Mouse (Mus musculus): Measurements from ENCODE around the gene Lsp1.

The Lsp1 gene

DNA sequence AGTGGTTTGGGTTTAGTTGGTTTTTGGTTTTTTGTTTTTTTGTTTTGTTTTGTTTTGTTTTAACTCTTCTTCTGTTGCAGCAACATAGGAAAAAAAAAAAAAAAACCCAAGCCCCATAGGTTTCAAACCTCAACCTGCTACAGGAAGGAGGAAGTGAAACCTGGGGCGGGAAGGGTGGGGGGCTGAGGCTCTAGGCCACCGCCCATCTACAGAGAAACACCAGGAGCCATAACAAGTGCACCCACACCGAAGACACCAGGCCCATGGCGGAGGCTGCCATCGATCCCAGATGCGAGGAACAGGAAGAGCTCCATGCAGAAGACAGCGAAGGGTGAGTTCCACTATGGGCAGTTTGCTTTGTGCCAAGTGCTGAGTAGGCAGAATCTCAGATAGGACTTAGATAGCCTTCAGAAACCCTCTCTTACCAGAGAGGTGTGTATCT lies at the start of gene Lsp1:
Gene Lsp1, plus strand, starts transcription at position 174 of the 442 bp plus-strand sequence.
- Histone ChIP-seq H3K4me1 (replicated peaks; ENCODE audit: low read depth, low read length) (no peaks in the 10 kb centered on the region), H3K27me3 (ENCODE audit: insufficient read depth, low read length) (peaks cover 46% of the 10 kb centered on the region), H3K9me3 (ENCODE audit: low read length) (no peaks in the 10 kb centered on the region), H3K4me3 (replicated peaks; ENCODE audit: low read length) (no peak within 1 kb of the TSS), H3K36me3 (ENCODE audit: insufficient read depth, low read length) (no peaks in the 10 kb centered on the region)
- TF ChIP-seq NANOG (IDR thresholded peaks at IDR 0.05; ENCODE audit: borderline replicate concordance, low read length): no peak
- TF ChIP-seq POU5F1 (IDR thresholded peaks at IDR 0.05; ENCODE audit: borderline replicate concordance, low read length): no peak
- no peak for TF ChIP-seq CTCF (conservative IDR thresholded peaks at IDR 0.05; ENCODE audit: low read length)

DNA sequence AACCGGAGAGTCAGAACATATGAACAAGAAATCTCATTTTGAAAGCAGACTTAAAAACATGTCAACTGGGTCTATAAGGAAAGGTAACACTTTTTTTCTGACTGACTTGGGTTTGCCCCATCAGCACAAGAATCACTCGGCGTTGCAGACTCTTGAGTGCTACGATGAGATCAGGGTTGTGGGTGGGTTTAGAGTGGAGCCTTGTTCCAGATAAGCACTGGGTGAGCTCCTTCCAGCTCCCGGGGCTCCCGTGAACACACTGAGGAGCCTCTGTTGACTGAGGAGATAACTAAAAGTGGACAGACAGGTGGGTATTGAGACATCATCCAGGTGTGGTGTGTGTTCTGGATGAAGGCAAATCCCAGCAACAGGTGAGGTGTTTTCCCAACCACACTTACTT lies 47.3 kb upstream of the Lsp1 start:
- Histone ChIP-seq H3K9me3 (ENCODE audit: low read length) (0 out of 2 replicates have a peak, but pooled peaks cover 5% of the 10 kb centered on the region), H3K4me3 (replicated peaks; ENCODE audit: low read length) (no peak overlapping the region), H3K4me1 (replicated peaks; ENCODE audit: low read depth, low read length) (no peaks in the 10 kb centered on the region), H3K27me3 (ENCODE audit: insufficient read depth, low read length) (peaks cover 24% of the 10 kb centered on the region; the same call in 1 of the 2 replicates), H3K36me3 (ENCODE audit: insufficient read depth, low read length) (no peaks in the 10 kb centered on the region)
- no peak for TF ChIP-seq NANOG (IDR thresholded peaks at IDR 0.05; ENCODE audit: borderline replicate concordance, low read length)

DNA sequence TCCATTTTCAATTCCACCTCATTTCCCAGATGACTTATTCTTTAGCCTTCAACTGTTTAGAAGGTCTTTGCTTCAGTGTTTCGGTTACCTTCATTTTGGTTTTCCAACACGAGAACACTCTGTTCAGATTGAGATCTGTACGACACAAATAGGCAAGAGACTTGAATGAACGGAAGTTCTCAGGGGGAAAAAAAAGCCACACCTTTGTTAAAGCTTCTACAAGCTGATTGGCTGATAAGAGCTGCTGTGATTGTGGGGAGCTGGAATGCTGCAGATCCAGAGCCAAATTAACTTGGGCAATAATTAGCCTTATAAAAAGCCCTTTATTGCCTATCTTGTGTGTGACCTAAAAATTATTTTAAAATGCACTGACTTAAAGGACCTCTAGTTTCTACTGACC lies 45.3 kb upstream of the Lsp1 start:
- Histone ChIP-seq H3K4me3 (replicated peaks; ENCODE audit: low read length) (no peak overlapping the region), H3K4me1 (replicated peaks; ENCODE audit: low read depth, low read length) (no peaks in the 10 kb centered on the region), H3K27me3 (ENCODE audit: insufficient read depth, low read length) (peaks cover 21% of the 10 kb centered on the region), H3K9me3 (ENCODE audit: low read length) (0 out of 2 replicates have a peak, but pooled peaks cover 5% of the 10 kb centered on the region), H3K36me3 (ENCODE audit: insufficient read depth, low read length) (no peaks in the 10 kb centered on the region)
- TF ChIP-seq CTCF (conservative IDR thresholded peaks at IDR 0.05; ENCODE audit: low read length) (no peak), POU5F1 (IDR thresholded peaks at IDR 0.05; ENCODE audit: borderline replicate concordance, low read length) (no peak), NANOG (IDR thresholded peaks at IDR 0.05; ENCODE audit: borderline replicate concordance, low read length) (no peak)

DNA sequence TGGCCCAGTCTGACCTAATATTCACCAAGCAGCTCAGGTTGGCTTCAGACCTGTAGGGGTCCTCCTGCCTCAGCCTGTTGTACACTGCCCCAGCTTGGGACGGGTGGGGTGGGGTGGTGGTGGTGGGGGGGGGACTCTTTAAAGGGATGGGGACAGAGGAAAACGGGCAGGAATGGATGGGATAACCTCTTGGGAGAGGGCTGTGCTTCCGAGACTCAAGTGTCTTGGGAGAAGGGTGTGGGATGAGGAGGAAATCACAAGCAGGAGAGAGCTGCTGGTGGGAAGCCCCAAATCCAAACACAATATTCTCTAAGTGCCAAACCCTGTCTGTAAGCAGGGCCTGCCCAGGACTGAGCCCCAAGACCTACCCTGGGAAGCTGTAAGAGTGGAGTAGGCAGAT lies 44.4 kb upstream of the Lsp1 start:
- TF ChIP-seq NANOG (IDR thresholded peaks at IDR 0.05; ENCODE audit: borderline replicate concordance, low read length) (no peak), CTCF (conservative IDR thresholded peaks at IDR 0.05; ENCODE audit: low read length) (no peak), POU5F1 (IDR thresholded peaks at IDR 0.05; ENCODE audit: borderline replicate concordance, low read length) (no peak)
- H3K4me3 ChIP-seq (replicated peaks; ENCODE audit: low read length): no peak overlapping the region
- H3K27me3 ChIP-seq (ENCODE audit: insufficient read depth, low read length): peaks cover 23% of the 10 kb centered on the region
- no peaks in the 10 kb centered on the region for H3K4me1 ChIP-seq (replicated peaks; ENCODE audit: low read depth, low read length)
- H3K9me3 ChIP-seq (ENCODE audit: low read length): 0 out of 2 replicates have a peak, but pooled peaks cover 5% of the 10 kb centered on the region
- no peaks in the 10 kb centered on the region for H3K36me3 ChIP-seq (ENCODE audit: insufficient read depth, low read length)

DNA sequence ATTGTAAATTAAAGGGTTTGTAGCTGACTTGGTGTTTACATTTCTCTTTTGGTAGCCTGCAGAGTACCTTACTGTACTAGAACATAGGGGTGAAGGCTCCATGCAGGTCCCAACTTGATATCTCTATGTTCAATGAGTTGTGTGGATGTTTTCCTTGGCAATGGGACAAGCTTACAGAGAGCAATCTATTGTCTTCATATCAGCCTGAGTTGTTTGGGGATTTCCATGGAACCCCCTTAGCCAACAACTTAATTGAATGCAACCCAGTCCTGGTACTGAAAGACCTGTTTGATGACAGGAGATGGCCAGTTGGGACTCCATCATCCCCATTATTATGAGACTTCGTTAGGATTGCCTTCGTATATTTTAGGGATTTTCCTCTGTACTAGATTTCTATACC lies 42.6 kb upstream of the Lsp1 start:
- Histone ChIP-seq H3K9me3 (ENCODE audit: low read length) (0 out of 2 replicates have a peak, but pooled peaks cover 3% of the 10 kb centered on the region), H3K4me3 (replicated peaks; ENCODE audit: low read length) (no peak overlapping the region), H3K36me3 (ENCODE audit: insufficient read depth, low read length) (no peaks in the 10 kb centered on the region), H3K4me1 (replicated peaks; ENCODE audit: low read depth, low read length) (no peaks in the 10 kb centered on the region), H3K27me3 (ENCODE audit: insufficient read depth, low read length) (peaks cover 17% of the 10 kb centered on the region)
- TF ChIP-seq NANOG (IDR thresholded peaks at IDR 0.05; ENCODE audit: borderline replicate concordance, low read length) (no peak), CTCF (conservative IDR thresholded peaks at IDR 0.05; ENCODE audit: low read length) (no peak), POU5F1 (IDR thresholded peaks at IDR 0.05; ENCODE audit: borderline replicate concordance, low read length) (no peak)

DNA sequence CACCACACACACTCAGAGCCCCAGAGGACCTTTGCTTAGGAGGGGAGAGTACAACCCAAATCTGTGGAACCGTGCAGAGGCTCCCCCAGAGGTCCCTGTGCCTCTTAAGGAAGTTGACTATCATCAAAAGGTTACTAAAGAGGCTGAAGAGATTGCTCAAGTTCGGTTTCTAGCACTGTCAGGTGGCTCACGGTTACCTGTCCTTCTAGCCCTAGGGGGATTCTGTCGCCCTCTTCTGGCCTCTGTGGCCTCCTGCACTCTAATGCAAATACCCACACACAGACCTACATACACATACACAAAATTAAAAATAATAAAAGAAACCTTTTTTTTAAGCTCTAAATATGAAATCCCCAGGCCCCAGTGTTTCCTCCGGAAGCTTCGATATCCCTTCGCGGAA lies 41.9 kb upstream of the Lsp1 start:
- no peaks in the 10 kb centered on the region for H3K4me1 ChIP-seq (replicated peaks; ENCODE audit: low read depth, low read length)
- no peak overlapping the region for H3K4me3 ChIP-seq (replicated peaks; ENCODE audit: low read length)
- no peaks in the 10 kb centered on the region for H3K9me3 ChIP-seq (ENCODE audit: low read length)
- no peaks in the 10 kb centered on the region for H3K36me3 ChIP-seq (ENCODE audit: insufficient read depth, low read length)
- TF ChIP-seq NANOG (IDR thresholded peaks at IDR 0.05; ENCODE audit: borderline replicate concordance, low read length): no peak
- no peak for TF ChIP-seq POU5F1 (IDR thresholded peaks at IDR 0.05; ENCODE audit: borderline replicate concordance, low read length)
- TF ChIP-seq CTCF (conservative IDR thresholded peaks at IDR 0.05; ENCODE audit: low read length): peak; percentile 54
- peaks cover 17% of the 10 kb centered on the region for H3K27me3 ChIP-seq (ENCODE audit: insufficient read depth, low read length)

DNA sequence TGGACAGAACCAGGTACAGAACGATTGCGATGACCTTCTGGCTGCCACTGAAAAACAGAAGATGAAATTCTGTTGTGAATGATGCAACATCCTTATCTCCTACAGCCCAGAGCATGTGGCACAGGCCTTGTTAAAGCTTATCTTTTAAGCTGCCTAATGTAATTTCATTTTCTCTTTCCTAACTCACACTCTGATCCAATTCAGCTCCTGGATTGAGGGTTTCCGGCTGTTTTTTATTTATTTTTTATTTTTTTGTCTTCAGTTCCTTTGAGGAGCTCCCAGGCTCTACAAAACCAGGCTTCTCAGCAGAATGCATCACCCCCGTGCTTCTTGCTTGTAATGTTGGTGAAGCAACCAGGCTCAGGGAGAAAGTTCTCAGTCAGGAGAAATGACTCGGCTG lies 40.7 kb upstream of the Lsp1 start:
- Histone ChIP-seq H3K9me3 (ENCODE audit: low read length) (no peaks in the 10 kb centered on the region), H3K27me3 (ENCODE audit: insufficient read depth, low read length) (peaks cover 11% of the 10 kb centered on the region), H3K4me3 (replicated peaks; ENCODE audit: low read length) (no peak overlapping the region), H3K36me3 (ENCODE audit: insufficient read depth, low read length) (no peaks in the 10 kb centered on the region), H3K4me1 (replicated peaks; ENCODE audit: low read depth, low read length) (no peaks in the 10 kb centered on the region)
- TF ChIP-seq NANOG (IDR thresholded peaks at IDR 0.05; ENCODE audit: borderline replicate concordance, low read length) (no peak), POU5F1 (IDR thresholded peaks at IDR 0.05; ENCODE audit: borderline replicate concordance, low read length) (no peak), CTCF (conservative IDR thresholded peaks at IDR 0.05; ENCODE audit: low read length) (no peak)

DNA sequence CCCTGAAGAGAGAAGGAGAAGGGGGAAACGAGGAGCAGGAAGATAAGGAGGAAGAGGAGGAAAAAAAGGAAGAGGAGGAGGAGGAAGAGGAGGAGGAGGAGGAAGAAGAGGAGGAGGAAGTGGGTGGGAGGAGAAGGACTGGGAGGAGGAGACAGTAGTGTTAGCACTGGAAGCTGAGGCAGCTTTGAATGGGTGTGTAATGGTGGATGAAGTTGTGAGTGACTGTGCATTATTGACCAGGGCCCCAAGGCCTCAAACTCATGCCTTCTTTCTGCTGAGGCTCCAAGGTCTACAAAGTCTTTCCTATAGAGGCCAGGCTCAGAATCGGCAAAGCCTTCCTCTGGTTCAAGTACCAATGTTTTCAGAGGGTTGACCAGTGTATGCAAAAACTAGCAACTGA lies 38.8 kb upstream of the Lsp1 start:
- no peaks in the 10 kb centered on the region for H3K9me3 ChIP-seq (ENCODE audit: low read length)
- no peak overlapping the region for H3K4me3 ChIP-seq (replicated peaks; ENCODE audit: low read length)
- TF ChIP-seq POU5F1 (IDR thresholded peaks at IDR 0.05; ENCODE audit: borderline replicate concordance, low read length): no peak
- TF ChIP-seq CTCF (conservative IDR thresholded peaks at IDR 0.05; ENCODE audit: low read length): no peak
- no peak for TF ChIP-seq NANOG (IDR thresholded peaks at IDR 0.05; ENCODE audit: borderline replicate concordance, low read length)
- no peaks in the 10 kb centered on the region for H3K36me3 ChIP-seq (ENCODE audit: insufficient read depth, low read length)
- no peaks in the 10 kb centered on the region for H3K4me1 ChIP-seq (replicated peaks; ENCODE audit: low read depth, low read length)
- peaks cover 11% of the 10 kb centered on the region for H3K27me3 ChIP-seq (ENCODE audit: insufficient read depth, low read length)

DNA sequence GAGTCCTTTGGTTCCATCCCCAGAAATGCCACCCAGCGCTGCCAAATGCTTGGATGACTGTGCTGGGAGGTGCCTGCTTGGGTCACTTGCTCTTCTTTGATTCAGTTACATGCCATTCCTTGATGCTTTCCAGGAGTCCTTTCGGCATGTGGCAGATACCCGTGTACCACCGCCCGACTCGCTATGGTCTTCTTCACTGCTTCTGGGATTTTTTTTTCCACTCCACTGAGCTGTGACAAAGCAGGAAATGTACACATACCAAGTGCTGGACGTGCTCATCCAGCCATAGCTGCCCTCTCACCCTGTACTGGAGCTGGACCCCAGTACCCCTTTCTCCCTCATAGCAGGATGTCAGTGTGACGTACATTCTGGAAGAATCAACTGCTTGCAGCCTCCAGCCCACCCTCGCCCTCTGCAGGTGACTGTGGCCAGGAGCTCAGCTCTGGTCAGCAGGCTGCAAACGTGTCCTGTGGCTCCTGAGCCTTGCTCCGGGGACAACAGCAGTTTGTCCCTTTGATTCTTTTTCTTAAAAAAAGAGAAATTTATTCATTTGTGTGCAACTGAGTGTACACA lies 34.9 kb upstream of the Lsp1 start:
- peaks cover 26% of the 10 kb centered on the region for H3K27me3 ChIP-seq (ENCODE audit: insufficient read depth, low read length)
- no peaks in the 10 kb centered on the region for H3K9me3 ChIP-seq (ENCODE audit: low read length)
- H3K4me3 ChIP-seq (replicated peaks; ENCODE audit: low read length): no peak overlapping the region
- no peaks in the 10 kb centered on the region for H3K36me3 ChIP-seq (ENCODE audit: insufficient read depth, low read length)
- TF ChIP-seq NANOG (IDR thresholded peaks at IDR 0.05; ENCODE audit: borderline replicate concordance, low read length) (no peak), CTCF (conservative IDR thresholded peaks at IDR 0.05; ENCODE audit: low read length) (no peak), POU5F1 (IDR thresholded peaks at IDR 0.05; ENCODE audit: borderline replicate concordance, low read length) (no peak)
- peaks cover 9% of the 10 kb centered on the region for H3K4me1 ChIP-seq (replicated peaks; ENCODE audit: low read depth, low read length)

Measured in E14TG2a.4 (cell line).